Mouse (Mus musculus): ENCODE data around the gene Gpr146. TPM values are rescaled to one million over a fixed set of nuclear protein-coding genes. Genes with fewer than 3 reads are reported as not detected.

Gpr146 gene
- polyA plus RNA-seq, 1 experiment from 2014 or later, result 1.8 TPM

DNA sequence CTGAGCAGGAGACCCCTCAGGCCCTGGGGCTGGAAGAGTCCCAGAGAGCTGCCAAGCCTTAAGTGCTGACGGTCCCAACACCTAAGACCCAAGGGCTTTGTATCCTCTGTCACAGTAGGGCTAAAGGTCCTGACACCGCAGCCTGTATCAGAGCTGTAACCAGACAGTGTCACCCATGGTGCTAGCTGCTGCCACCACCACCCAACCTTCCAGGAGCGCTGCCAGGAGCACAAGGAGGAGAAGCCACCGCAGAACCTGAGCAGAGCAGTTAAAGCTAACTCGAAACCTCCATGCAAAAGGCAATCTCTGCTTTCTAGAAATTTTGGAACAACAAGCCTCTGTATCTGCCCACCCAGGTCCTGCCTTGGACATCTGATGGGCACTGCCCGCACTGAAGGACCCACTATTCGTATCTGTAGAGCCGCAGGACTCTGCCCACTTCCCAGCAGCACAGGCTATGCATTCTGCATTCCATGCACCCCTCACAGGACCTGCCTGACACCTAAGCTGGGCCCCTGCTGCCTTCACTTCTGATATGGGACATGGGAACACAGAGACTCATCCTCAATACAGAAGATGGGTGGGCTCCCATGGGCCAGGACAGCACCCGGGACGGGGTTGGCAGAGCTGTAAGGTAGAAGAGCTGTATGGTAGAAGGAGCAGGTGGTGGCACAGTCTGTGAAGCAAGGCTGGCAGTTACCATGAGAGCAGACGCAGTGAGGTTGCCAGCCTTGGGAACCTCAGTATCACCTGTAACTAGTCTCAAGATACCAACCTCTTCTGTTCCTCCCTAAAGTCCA lies 63.6 kb downstream of the Gpr146 start:
- Histone ChIP-seq H3K27me3 (replicated peaks; ENCODE audit: control insufficient read depth, insufficient read depth, low read length) (no peaks in the 10 kb centered on the region), H3K4me3 (replicated peaks; ENCODE audit: low read length) (no peak overlapping the region), H3K4me1 (replicated peaks; ENCODE audit: control insufficient read depth, insufficient read depth, low read length) (peaks cover 21% of the 10 kb centered on the region), H3K4me2 (ENCODE audit: low read length) (no peak overlapping the region), H3K36me3 (ENCODE audit: control insufficient read depth, insufficient read depth) (no peaks in the 10 kb centered on the region), H3K27ac (ENCODE audit: low read length) (no peak overlapping the region), H3K9ac (replicated peaks; ENCODE audit: low read depth, low read length) (no peak overlapping the region), H3K9me3 (ENCODE audit: control insufficient read depth, low read length) (no peaks in the 10 kb centered on the region)
- WGBS, result 88% methylated on average over 11 of the region's 11 CpGs
- ATAC-seq, result no peak

DNA sequence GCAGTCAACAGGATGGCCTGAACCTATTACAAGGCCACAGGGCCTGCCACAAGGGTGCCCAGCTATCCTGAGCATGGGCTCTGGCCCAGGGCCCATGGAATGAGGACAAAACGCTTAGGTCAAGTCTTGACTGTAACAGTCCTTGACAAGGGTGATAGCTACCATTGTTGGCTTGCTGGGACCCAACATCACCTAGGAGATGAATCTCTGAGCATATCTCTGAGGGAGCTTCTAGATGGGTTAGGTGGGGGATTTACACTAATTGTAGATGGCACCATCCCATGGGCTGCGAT lies 64.2 kb downstream of the Gpr146 start:
- no peak overlapping the region for H3K9ac ChIP-seq (replicated peaks; ENCODE audit: low read depth, low read length)
- no peak for ATAC-seq
- peaks cover 21% of the 10 kb centered on the region for H3K4me1 ChIP-seq (replicated peaks; ENCODE audit: control insufficient read depth, insufficient read depth, low read length)
- no peaks in the 10 kb centered on the region for H3K27me3 ChIP-seq (replicated peaks; ENCODE audit: control insufficient read depth, insufficient read depth, low read length)
- H3K4me3 ChIP-seq (replicated peaks; ENCODE audit: low read length), result no peak overlapping the region
- WGBS, result 90% methylated on average over 2 of the region's 2 CpGs
- no peaks in the 10 kb centered on the region for H3K9me3 ChIP-seq (ENCODE audit: control insufficient read depth, low read length)
- no peak overlapping the region for H3K4me2 ChIP-seq (ENCODE audit: low read length)
- no peaks in the 10 kb centered on the region for H3K36me3 ChIP-seq (ENCODE audit: control insufficient read depth, insufficient read depth)
- no peak overlapping the region for H3K27ac ChIP-seq (ENCODE audit: low read length)

DNA sequence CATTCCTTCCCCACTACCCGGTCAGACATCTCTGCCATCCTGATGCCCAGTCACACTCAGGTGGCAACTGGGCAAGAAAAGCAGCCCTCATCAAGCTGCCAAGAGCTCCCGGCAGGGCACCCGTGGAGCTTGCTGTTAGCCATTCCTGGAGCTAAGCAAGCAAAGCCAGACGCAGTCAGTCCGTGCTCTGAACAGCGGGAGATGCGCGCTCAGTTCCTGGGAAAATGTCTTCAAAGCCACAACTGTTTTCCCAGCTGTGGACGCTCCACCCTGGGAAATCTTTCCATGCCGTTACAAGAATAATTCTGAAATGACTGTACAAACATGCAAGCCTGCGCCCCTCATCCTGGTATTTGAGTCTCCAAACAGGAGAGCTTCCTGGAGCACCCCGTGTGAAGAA lies 64.9 kb downstream of the Gpr146 start:
- WGBS, result 78% methylated on average over 12 of the region's 12 CpGs
- ATAC-seq, result no peak

DNA sequence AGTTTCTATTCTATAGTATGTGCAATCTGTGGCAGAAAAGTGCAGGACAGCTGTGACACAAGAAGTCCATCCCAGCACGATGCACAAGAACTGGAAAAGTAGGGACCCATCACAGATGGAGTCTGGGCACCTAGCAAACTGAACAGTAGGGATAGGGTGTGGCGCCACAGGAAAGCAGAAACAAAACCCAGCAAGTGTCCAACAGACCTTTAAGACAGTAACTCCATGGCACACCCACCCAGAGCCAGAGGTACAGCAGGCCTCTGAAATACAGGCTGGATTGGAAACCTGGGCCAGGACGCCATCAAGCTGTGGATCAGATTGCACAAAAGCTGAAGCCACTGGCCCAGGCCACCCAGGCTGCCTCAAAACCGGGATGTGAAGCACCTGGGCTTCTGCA lies 65.5 kb downstream of the Gpr146 start:
- Histone ChIP-seq H3K36me3 (ENCODE audit: control insufficient read depth, insufficient read depth) (no peaks in the 10 kb centered on the region), H3K9me3 (ENCODE audit: control insufficient read depth, low read length) (no peaks in the 10 kb centered on the region), H3K27ac (ENCODE audit: low read length) (0 out of 2 replicates have a peak overlapping the region, but pooled peaks have one; percentile 21), H3K4me1 (replicated peaks; ENCODE audit: control insufficient read depth, insufficient read depth, low read length) (peaks cover 21% of the 10 kb centered on the region), H3K9ac (replicated peaks; ENCODE audit: low read depth, low read length) (no peak overlapping the region), H3K27me3 (replicated peaks; ENCODE audit: control insufficient read depth, insufficient read depth, low read length) (no peaks in the 10 kb centered on the region), H3K4me2 (ENCODE audit: low read length) (no peak overlapping the region), H3K4me3 (replicated peaks; ENCODE audit: low read length) (no peak overlapping the region)
- no peak for ATAC-seq
- 81% methylated on average over 4 of the region's 4 CpGs for WGBS

More for the DNA sequence above, 64.9 kb downstream of the Gpr146 start:
- H3K27me3 ChIP-seq (replicated peaks; ENCODE audit: control insufficient read depth, insufficient read depth, low read length), result no peaks in the 10 kb centered on the region
- no peak overlapping the region for H3K4me3 ChIP-seq (replicated peaks; ENCODE audit: low read length)
- no peaks in the 10 kb centered on the region for H3K36me3 ChIP-seq (ENCODE audit: control insufficient read depth, insufficient read depth)
- peaks cover 21% of the 10 kb centered on the region for H3K4me1 ChIP-seq (replicated peaks; ENCODE audit: control insufficient read depth, insufficient read depth, low read length)
- H3K4me2 ChIP-seq (ENCODE audit: low read length), result no peak overlapping the region
- H3K27ac ChIP-seq (ENCODE audit: low read length), result peak overlapping the region; percentile 47; the same call in 1 of the 2 replicates
- H3K9ac ChIP-seq (replicated peaks; ENCODE audit: low read depth, low read length), result no peak overlapping the region
- no peaks in the 10 kb centered on the region for H3K9me3 ChIP-seq (ENCODE audit: control insufficient read depth, low read length)

DNA sequence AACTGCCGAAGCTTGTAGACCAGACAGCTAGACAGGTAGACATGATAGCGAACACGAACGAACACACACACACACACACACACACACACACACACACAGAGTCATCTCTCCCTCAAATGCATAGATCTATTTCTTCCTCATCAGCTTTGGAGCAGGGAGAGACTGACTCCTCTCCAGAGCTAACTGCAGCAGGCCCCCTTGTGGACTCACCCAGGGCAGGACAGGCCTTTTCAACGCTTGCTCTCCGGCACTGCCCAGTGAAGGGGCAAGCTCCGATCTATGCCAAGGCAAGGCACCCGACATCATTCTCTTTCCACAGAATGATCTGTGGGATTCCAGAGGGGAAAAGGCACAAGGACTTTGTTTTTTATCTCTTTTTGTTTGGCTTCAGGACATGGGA lies 67.8 kb downstream of the Gpr146 start:
- no peak for ATAC-seq
- Histone ChIP-seq H3K4me1 (replicated peaks; ENCODE audit: control insufficient read depth, insufficient read depth, low read length) (peaks cover 24% of the 10 kb centered on the region), H3K27me3 (replicated peaks; ENCODE audit: control insufficient read depth, insufficient read depth, low read length) (no peaks in the 10 kb centered on the region), H3K4me3 (replicated peaks; ENCODE audit: low read length) (no peak overlapping the region), H3K4me2 (ENCODE audit: low read length) (no peak overlapping the region), H3K27ac (ENCODE audit: low read length) (no peak overlapping the region), H3K9me3 (ENCODE audit: control insufficient read depth, low read length) (no peaks in the 10 kb centered on the region), H3K36me3 (ENCODE audit: control insufficient read depth, insufficient read depth) (no peaks in the 10 kb centered on the region), H3K9ac (replicated peaks; ENCODE audit: low read depth, low read length) (no peak overlapping the region)
- 81% methylated on average over 8 of the region's 8 CpGs for WGBS

MicroRNAs encoded within 50 kb of the gene (microRNA counts, 519-probe panel; counts per million panel counts)
- microRNA mmu-miR-339-3p (not detected), microRNA mmu-miR-339-5p (795 counts per million, percentile 5 among the panel's probes with 10 or more counts)

Small RNAs within 50 kb of the gene (microRNA-seq; reads per million reads assigned to microRNA genes)
- 319 reads per million, percentile 69 among the genes with 10 or more reads in this experiment for gene Mir339

Other genes with a start within 250 kb of the Gpr146 start
- gene Prkar1b, start 227.7 kb upstream of the Gpr146 start, polyA plus RNA-seq (2015; fragmentation: Nextera tagmentation; extraction: Ambion mirVana), result 208 and 245 TPM in 2 replicates
- 2.7 and 3.3 TPM in 2 replicates for gene Dnaaf5, start 227.5 kb upstream of the Gpr146 start, polyA plus RNA-seq (2015; fragmentation: Nextera tagmentation; extraction: Ambion mirVana)
- 56.3 and 60.7 TPM in 2 replicates for gene Sun1, start 177.1 kb upstream of the Gpr146 start, polyA plus RNA-seq (2015; fragmentation: Nextera tagmentation; extraction: Ambion mirVana)
- gene Get4, start 125.4 kb upstream of the Gpr146 start, polyA plus RNA-seq (2015; fragmentation: Nextera tagmentation; extraction: Ambion mirVana), result 133 and 135 TPM in 2 replicates
- 21.5 and 35.5 TPM in 2 replicates for gene Adap1, start 52.1 kb upstream of the Gpr146 start, polyA plus RNA-seq (2015; fragmentation: Nextera tagmentation; extraction: Ambion mirVana)
- gene Cox19, start 26.3 kb upstream of the Gpr146 start, polyA plus RNA-seq (2015; fragmentation: Nextera tagmentation; extraction: Ambion mirVana), result 90.6 and 97.9 TPM in 2 replicates
- gene Cyp2w1, start 25.1 kb upstream of the Gpr146 start, polyA plus RNA-seq (2015; fragmentation: Nextera tagmentation; extraction: Ambion mirVana), result not detected in 2 replicates
- gene C130050O18Rik, start 27.6 kb downstream of the Gpr146 start, polyA plus RNA-seq (2015; fragmentation: Nextera tagmentation; extraction: Ambion mirVana), result 0.21 and 0.37 TPM in 2 replicates
- gene Gper1, start 45.5 kb downstream of the Gpr146 start, polyA plus RNA-seq (2015; fragmentation: Nextera tagmentation; extraction: Ambion mirVana), result 8.7 and 9.0 TPM in 2 replicates
- gene 3110082I17Rik, start 82.8 kb downstream of the Gpr146 start, polyA plus RNA-seq (2015; fragmentation: Nextera tagmentation; extraction: Ambion mirVana), result 21.4 and 22.7 TPM in 2 replicates
- gene Zfand2a, start 106.9 kb downstream of the Gpr146 start, polyA plus RNA-seq (2015; fragmentation: Nextera tagmentation; extraction: Ambion mirVana), result 18.8 and 21.4 TPM in 2 replicates
- gene Uncx, start 165.8 kb downstream of the Gpr146 start, polyA plus RNA-seq (2015; fragmentation: Nextera tagmentation; extraction: Ambion mirVana), result 1.6 and 6.4 TPM in 2 replicates

Data from forebrain, embryonic 16.5 days (tissue).